Mouse (Mus musculus): ENCODE measurements around the gene Cited2. TPM values are rescaled to one million over a fixed set of nuclear protein-coding genes. Genes with fewer than 3 reads are reported as not detected.

Gene Cited2
- total and polyA plus RNA-seq, 2 experiments from 2014 or later: 48.2 to 107 TPM

DNA sequence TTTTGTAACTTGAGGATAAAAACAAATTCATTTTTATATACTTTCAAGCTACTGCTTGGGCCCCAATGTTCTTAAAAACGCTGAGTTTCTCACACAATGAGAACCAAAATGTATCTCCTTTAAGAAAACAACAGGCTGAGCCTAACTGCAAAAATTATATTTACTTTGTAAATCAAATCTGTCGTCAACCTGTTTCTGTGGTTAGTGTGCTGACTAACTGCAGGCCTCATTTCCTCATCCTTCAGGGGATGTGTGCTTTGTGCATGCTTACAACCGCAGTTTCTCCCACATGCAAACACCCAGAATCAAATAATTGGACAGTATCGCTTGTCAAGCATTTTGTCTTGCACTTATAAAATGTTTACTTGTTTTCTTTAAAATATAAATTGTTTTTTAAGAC, 52.1 kb downstream of the Cited2 start:
- TF ChIP-seq CTCF (IDR thresholded peaks at IDR 0.05): no peak
- no peak overlapping the region for H3K4me3 ChIP-seq (ENCODE audit: low read depth, low read length)
- no peak for DNase-seq (ENCODE audit: low spot score)
- no peak overlapping the region for H3K27ac ChIP-seq (ENCODE audit: low read depth, low read length)
- no peak overlapping the region for H3K4me2 ChIP-seq (ENCODE audit: low read depth, low read length, poor library complexity, severe bottlenecking)
- WGBS: 84% methylated on average over 4 of the region's 4 CpGs
- H3K9me3 ChIP-seq (ENCODE audit: low read length): no peaks in the 10 kb centered on the region
- H3K36me3 ChIP-seq (ENCODE audit: insufficient read depth, low read length): no peaks in the 10 kb centered on the region
- no peaks in the 10 kb centered on the region for H3K4me1 ChIP-seq (ENCODE audit: insufficient read depth, low read length)
- H3K9ac ChIP-seq (replicated peaks; ENCODE audit: low read length, poor library complexity, severe bottlenecking): no peak overlapping the region
- no peak for ATAC-seq (ENCODE audit: low FRiP score)
- no peaks in the 10 kb centered on the region for H3K27me3 ChIP-seq (ENCODE audit: insufficient read depth, low read length)

Other genes with a start within 250 kb of the Cited2 start
- 0.76 and 1.4 TPM in 2 replicates for gene Txlnb, start 73.0 kb downstream of the Cited2 start, total RNA-seq (2014; rRNA removed)
- 0.43 and 0.57 TPM in 2 replicates for gene Txlnb, start 73.0 kb downstream of the Cited2 start, polyA plus RNA-seq (2015; fragmentation: Nextera tagmentation; extraction: Ambion mirVana)
- 32.2 and 39.3 TPM in 2 replicates for gene Heca, start 224.8 kb downstream of the Cited2 start, total RNA-seq (2014; rRNA removed)
- gene Heca, start 224.8 kb downstream of the Cited2 start, polyA plus RNA-seq (2015; fragmentation: Nextera tagmentation; extraction: Ambion mirVana): 3.3 and 4.3 TPM in 2 replicates